Mouse (Mus musculus) heart, embryonic 10.5 days (tissue): Measurements from ENCODE around the gene Cnot1. TPM values are rescaled to one million over a fixed set of nuclear protein-coding genes. Genes with fewer than 3 reads are reported as not detected.

Source experiments
- DNase-seq: peaks from one replicate; pipeline ENCODE4 v3.0.0-alpha.2; 2017; ENCODE audit warnings: low spot score
- H3K27ac ChIP-seq: fragments of 300-500 bp; sonication (generic); 2 replicates; pipeline ENCODE4 v1.5.1; 2016; ENCODE audit warnings: mild to moderate bottlenecking
- H3K27me3 ChIP-seq: fragments of 300-500 bp; sonication (generic); 2 replicates; pipeline ENCODE4 v1.6.1; 2016; ENCODE audit warnings: mild to moderate bottlenecking; ENCODE audit not compliant: poor library complexity, insufficient read depth, severe bottlenecking
- H3K36me3 ChIP-seq: fragments of 300-500 bp; sonication (generic); 2 replicates; pipeline ENCODE4 v1.6.1; 2016; ENCODE audit warnings: mild to moderate bottlenecking, moderate library complexity
- H3K4me1 ChIP-seq: fragments of 300-500 bp; sonication (generic); 2 replicates; pipeline ENCODE4 v1.6.1; 2016; ENCODE audit warnings: mild to moderate bottlenecking
- H3K4me3 ChIP-seq: fragments of 300-500 bp; sonication (generic); 2 replicates; pipeline ENCODE4 v1.5.1; 2016; ENCODE audit warnings: mild to moderate bottlenecking, moderate library complexity
- H3K9me3 ChIP-seq: fragments of 300-500 bp; sonication (generic); 2 replicates; pipeline ENCODE4 v1.6.1; 2016; ENCODE audit warnings: mild to moderate bottlenecking, moderate library complexity
- WGBS: fragments of 180-500 bp; shearing (Covaris S2); methylation state at CpG from one replicate; pipeline ENCODE4 v1.1.7; 2016; 5-methylcytosine and 5-hydroxymethylcytosine counted together
- microRNA-seq: library from miRNA; unstranded; fragments of <30 nt; microRNA quantifications from one replicate; pipeline ENCODE4, GENCODE M21; 2017
- polyA plus RNA-seq: library from polyadenylated mRNA; unstranded; fragments of >200 nt; fragmentation: Nextera tagmentation; extraction: Ambion mirVana; gene quantifications from 2 replicates; pipeline ENCODE4 v1.2.1, GENCODE M21; 2016

The Cnot1 gene
- polyA plus RNA-seq, 1 experiment from 2014 or later = 81.1 TPM

DNA sequence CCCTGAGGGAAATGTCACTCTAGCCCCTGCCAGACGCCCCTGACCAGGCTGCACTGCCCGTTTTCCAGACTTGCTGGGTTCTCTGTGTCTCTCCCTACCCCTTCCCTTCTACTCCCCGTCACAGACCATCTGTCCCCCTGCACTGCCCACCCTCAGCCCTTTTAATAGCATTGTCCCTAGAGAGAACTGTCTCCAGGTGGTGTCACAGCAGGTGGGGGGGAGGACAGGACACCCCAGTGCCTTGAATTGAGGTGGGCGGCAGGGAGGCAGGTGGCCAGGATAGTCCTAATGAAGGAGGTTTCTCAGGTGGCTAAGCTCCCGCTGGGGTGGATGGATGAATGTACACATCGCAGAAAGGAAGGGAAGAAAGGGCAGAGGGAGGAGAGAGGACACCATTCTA is 112.6 kb downstream of the Cnot1 start:
- Histone ChIP-seq H3K27me3 (peaks cover 47% of the 10 kb centered on the region), H3K4me3 (no peak overlapping the region), H3K4me1 (peaks cover 41% of the 10 kb centered on the region), H3K27ac (peak overlapping the region; percentile 72), H3K9me3 (no peaks in the 10 kb centered on the region), H3K36me3 (no peaks in the 10 kb centered on the region)
- DNase-seq = no peak
- WGBS = 17% methylated on average over 6 of the region's 6 CpGs

DNA sequence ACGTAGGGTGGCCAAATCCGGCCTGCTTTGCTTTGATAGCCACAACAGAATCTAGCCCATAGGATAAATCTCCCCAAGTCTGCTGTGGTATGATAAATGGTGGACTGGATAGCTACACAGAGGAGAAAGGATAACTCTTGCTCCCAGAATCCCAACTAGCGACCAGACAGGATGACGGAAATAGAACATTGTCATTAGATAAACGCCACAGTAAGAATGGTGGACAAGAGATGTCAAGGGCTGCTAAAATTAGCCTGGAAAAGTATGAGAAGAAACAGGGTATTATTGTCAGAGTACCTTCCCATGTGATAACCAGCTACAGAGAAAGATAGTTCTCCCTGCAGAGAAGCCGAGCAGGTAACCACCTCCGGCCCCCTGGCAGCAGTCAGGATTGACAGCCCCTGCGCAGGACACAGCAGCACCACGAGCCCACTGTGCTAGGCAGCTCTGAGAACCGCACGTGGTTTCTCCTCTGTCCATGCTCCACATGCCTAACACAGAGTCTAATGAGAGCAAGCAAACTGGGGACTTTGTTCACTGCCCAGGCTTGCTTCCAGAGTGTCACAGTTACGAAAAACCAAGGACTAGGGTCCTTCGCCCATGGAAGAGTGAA is 116.2 kb downstream of the Cnot1 start:
- H3K27ac ChIP-seq = peak overlapping the region; percentile 81
- H3K4me1 ChIP-seq = peaks cover 42% of the 10 kb centered on the region
- WGBS = 40% methylated on average over 13 of the region's 13 CpGs

DNA sequence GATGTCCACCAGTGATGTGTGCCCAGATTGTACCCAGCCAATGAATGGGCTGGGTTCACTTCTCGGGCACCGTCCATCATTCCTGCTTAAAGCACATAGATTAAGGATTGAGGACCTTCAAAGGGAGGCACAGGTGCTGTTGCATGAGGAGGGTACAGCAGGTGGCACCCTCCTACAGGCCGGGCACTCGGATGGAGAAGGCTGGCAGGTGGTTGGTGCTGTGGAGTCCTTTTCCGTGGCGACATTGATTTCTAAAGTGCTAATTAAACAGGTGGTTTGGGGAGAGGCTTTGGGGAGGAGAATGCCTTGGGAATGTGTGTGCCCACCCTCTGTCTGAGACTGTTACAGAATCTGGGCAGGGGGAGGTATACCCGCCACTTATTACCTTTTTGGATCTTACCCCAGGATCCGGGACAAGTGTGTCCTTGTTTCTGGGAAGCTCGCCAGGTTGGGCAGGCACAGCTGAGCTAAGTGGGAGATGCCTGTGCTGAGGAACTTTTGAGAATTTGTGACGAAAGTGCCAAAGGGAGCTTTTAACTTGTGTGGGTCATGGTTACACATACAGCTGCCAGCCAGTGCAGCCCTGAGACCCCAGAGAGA is 119.1 kb downstream of the Cnot1 start:
- DNase-seq = no peak
- Histone ChIP-seq H3K27ac (0 out of 2 replicates have a peak overlapping the region, but pooled peaks have one; percentile 22), H3K4me1 (peaks cover 42% of the 10 kb centered on the region)

More for the DNA sequence above, 116.2 kb downstream of the Cnot1 start:
- no peak for DNase-seq
- no peaks in the 10 kb centered on the region for H3K9me3 ChIP-seq
- no peak overlapping the region for H3K4me3 ChIP-seq
- no peaks in the 10 kb centered on the region for H3K36me3 ChIP-seq
- peaks cover 32% of the 10 kb centered on the region for H3K27me3 ChIP-seq

DNA sequence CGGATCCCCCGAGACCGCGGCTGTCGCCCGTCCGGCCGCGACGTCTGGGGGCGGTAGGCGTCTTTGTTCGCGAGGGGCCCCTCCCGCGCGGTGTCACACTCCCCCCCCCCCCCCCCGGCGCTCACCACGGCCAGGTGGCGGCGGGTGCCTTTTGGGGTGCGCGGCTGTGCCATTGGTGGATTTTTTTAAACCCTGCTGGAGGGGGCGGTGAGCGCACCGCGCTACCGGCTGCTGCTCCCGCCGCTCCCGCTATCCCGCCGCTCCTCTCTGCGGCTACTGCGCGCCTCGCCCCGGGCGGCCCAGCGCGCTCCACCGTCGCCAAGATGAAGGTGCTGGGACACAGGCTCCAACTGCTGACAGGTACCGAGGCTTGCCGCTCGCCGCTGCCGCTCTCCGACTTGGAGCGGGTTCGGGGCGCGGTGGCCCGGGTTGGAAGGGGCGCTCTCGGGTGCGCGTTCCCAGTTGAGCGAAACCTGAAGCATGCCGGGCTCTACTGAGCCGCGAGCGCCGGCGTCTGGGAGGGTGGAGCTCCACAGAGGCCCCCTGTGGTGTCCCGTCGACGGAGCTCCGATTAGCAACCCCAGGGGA is 129.1 kb downstream of the Cnot1 start:
- under 1% methylated on average over 65 of the region's 70 CpGs for WGBS
- Histone ChIP-seq H3K36me3 (no peaks in the 10 kb centered on the region), H3K4me3 (peak overlapping the region; percentile 69), H3K27me3 (peaks cover 86% of the 10 kb centered on the region), H3K9me3 (no peaks in the 10 kb centered on the region), H3K4me1 (peaks cover 15% of the 10 kb centered on the region), H3K27ac (peak overlapping the region; percentile 85)
- no peak for DNase-seq

More for the DNA sequence above, 119.1 kb downstream of the Cnot1 start:
- no peaks in the 10 kb centered on the region for H3K36me3 ChIP-seq
- no peak overlapping the region for H3K4me3 ChIP-seq
- WGBS = 72% methylated on average over 10 of the region's 10 CpGs
- no peaks in the 10 kb centered on the region for H3K9me3 ChIP-seq
- H3K27me3 ChIP-seq = peaks cover 11% of the 10 kb centered on the region; the same call in 1 of the 2 replicates

DNA sequence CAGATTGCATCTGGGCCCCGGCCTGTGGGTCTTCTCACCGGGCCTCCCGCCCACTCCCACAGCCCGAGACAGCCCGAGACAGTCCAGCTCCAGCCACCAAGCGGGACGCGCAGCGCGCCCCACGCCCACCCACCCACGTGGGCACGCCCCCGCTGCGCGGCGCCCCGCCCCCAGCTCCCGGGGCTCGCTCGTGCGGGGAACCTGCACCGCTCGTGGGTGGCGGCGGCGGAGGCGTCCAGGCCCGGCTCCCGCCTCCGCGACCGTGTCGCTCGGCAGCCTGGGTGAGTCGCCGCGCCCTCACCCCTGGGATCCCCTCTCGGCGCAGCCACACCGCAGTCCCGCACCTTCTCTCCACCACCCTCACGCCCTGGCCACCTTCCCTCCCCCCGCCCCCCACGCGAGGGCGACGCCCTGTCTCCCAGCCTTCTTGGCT is 129.7 kb downstream of the Cnot1 start:
- WGBS = under 1% methylated on average over 35 of the region's 48 CpGs
- DNase-seq = no peak
- H3K4me1 ChIP-seq = peaks cover 15% of the 10 kb centered on the region
- H3K36me3 ChIP-seq = no peaks in the 10 kb centered on the region
- peaks cover 91% of the 10 kb centered on the region for H3K27me3 ChIP-seq
- peak overlapping the region; percentile 85 for H3K27ac ChIP-seq
- H3K9me3 ChIP-seq = no peaks in the 10 kb centered on the region
- peak overlapping the region; percentile 69 for H3K4me3 ChIP-seq

DNA sequence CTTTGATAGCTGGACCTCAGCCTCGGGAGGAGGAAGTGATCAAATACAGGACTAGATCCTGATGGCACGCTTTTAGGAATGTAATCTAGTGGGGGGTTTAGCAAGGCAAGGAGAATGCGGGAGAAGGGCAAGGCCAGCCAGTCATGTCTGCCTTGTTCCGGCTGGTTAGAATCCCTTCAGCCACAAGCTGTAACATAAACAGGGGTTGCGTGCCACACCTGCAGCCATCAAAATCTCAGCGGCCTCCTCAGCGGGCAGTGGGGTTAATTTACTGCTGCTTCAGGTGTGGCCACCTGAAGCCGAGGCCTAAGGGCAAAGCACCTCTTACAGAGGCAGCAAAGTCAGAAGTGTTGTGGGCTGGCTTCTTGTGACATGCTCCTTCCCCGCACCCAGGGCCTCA is 130.6 kb downstream of the Cnot1 start, which contains the start of gene Ndrg4:
Gene Ndrg4, plus strand, starts transcription at position 350 of the 400 bp plus-strand sequence.
- WGBS = 40% methylated on average over 9 of the region's 9 CpGs
- no peaks in the 10 kb centered on the region for H3K9me3 ChIP-seq
- DNase-seq = no peak
- peak within 1 kb of the TSS; percentile 69 for H3K4me3 ChIP-seq
- H3K36me3 ChIP-seq = no peaks in the 10 kb centered on the region
- peak within 1 kb of the TSS; percentile 85 for H3K27ac ChIP-seq
- peaks cover 15% of the 10 kb centered on the region for H3K4me1 ChIP-seq
- H3K27me3 ChIP-seq = peaks cover 88% of the 10 kb centered on the region

DNA sequence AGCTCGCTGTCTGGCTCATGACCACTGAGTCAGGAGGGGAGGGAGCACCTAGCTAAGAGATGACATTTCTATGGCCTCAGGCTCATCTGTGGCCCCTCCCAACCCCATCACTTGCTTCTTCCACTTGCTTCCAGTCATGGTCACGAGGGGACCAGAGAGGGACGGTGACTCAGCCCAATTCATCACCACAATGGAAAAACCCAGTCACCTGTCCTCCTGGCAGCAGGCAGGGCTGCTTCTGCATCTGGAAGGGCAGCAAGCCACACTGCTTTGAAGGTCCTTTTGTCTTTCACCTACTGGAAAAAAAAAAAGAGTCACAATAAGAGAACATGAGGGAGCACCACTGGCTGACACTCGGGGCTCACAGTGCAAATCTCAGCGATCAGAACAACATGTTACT is 134.5 kb downstream of the Cnot1 start:
- Histone ChIP-seq H3K36me3 (no peaks in the 10 kb centered on the region), H3K27ac (no peak overlapping the region), H3K9me3 (no peaks in the 10 kb centered on the region), H3K27me3 (peaks cover 50% of the 10 kb centered on the region), H3K4me1 (peaks cover 23% of the 10 kb centered on the region), H3K4me3 (no peak overlapping the region)
- WGBS = 62% methylated on average over 5 of the region's 5 CpGs
- DNase-seq = no peak

DNA sequence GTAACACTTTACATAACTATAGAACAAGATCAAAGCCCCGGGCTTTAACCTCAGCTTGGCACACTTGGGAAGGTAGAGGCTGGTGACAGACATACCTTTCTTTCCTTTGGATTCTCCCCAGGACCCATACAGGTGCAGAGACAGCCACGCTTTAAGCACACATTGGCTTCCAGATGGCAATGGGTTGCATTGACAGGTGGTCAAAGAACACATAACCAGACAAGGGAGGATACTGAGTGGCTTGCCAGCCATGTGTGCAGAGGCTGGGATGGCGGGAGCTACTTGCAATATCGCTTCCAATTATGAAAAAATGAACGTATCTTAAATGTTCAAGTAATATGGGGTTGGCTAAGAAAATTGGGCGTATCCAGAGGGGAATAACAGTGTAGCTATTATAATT is 135.4 kb downstream of the Cnot1 start:
- peaks cover 41% of the 10 kb centered on the region for H3K27me3 ChIP-seq
- H3K4me3 ChIP-seq = no peak overlapping the region
- H3K27ac ChIP-seq = no peak overlapping the region
- no peaks in the 10 kb centered on the region; the same call in 1 of the 2 replicates for H3K9me3 ChIP-seq
- DNase-seq = no peak
- H3K4me1 ChIP-seq = peaks cover 20% of the 10 kb centered on the region
- WGBS = 88% methylated on average over 6 of the region's 6 CpGs
- no peaks in the 10 kb centered on the region for H3K36me3 ChIP-seq

DNA sequence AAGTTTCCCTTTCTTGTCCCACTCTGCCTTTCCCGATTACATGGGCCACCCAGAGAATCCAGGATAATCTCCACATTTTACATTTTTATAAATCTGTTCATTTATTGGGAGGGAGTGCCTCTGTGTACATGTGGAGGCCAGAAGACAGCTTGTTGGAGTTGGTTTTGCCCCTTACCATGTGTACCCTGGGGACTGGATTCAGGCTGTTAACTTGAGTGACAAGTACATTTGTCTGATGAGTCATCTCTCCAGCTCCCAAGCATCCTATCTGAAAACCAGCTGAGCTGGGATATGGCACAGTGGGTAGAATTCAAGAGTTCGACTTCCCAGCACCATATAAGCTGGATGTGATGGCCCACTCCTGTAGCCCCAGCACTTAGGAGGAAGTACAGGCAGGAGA is 137.3 kb downstream of the Cnot1 start:
- Histone ChIP-seq H3K9me3 (no peaks in the 10 kb centered on the region; the same call in 1 of the 2 replicates), H3K27ac (no peak overlapping the region), H3K27me3 (peaks cover 22% of the 10 kb centered on the region), H3K4me1 (peaks cover 20% of the 10 kb centered on the region), H3K36me3 (no peaks in the 10 kb centered on the region), H3K4me3 (no peak overlapping the region)
- 76% methylated on average over 2 of the region's 2 CpGs for WGBS
- no peak for DNase-seq

Small RNA genes within 50 kb of the gene (microRNA-seq; reads per million reads assigned to microRNA genes)
- gene Mir7073 = 2.0 reads per million

Other genes with a start within 250 kb of the Cnot1 start
- gene Prss54, start 231.1 kb downstream of the Cnot1 start, polyA plus RNA-seq = not detected in 2 replicates
- 20.3 and 20.7 TPM in 2 replicates for gene Gins3, start 174.0 kb downstream of the Cnot1 start, polyA plus RNA-seq
- gene Ndrg4, start 130.5 kb downstream of the Cnot1 start, polyA plus RNA-seq = 141 and 294 TPM in 2 replicates
- 24.5 and 30.2 TPM in 2 replicates for gene Setd6, start 91.6 kb downstream of the Cnot1 start, polyA plus RNA-seq
- 321 and 398 TPM in 2 replicates for gene Sap18b, start 17.9 kb upstream of the Cnot1 start, polyA plus RNA-seq
- 13.5 and 14.3 TPM in 2 replicates for gene Slc38a7, start 46.1 kb upstream of the Cnot1 start, polyA plus RNA-seq
- 244 and 290 TPM in 2 replicates for gene Got2, start 81.1 kb upstream of the Cnot1 start, polyA plus RNA-seq